Mouse (Mus musculus) kidney, postnatal 0 days (tissue): ENCODE results near the gene Cyp2d34. TPM values are rescaled to one million over a fixed set of nuclear protein-coding genes. Genes with fewer than 3 reads are reported as not detected.

Experiments used
- ATAC-seq: fragments of 200-750 bp; cut with Nextera tagmentation; replicated peaks from 2 replicates; pipeline ENCODE4 v1.8.0; 2017; ENCODE audit warnings: low read depth, moderate number of reproducible peaks, moderate TSS enrichment, moderate library complexity; ENCODE audit not compliant: low FRiP score
- DNase-seq: peaks from one replicate; pipeline ENCODE4 v3.0.0-alpha.2; 2016; ENCODE audit warnings: low spot score
- H3K27ac ChIP-seq: fragments of 300-500 bp; sonication (generic); 2 replicates; pipeline ENCODE4 v1.5.1; 2014; ENCODE audit warnings: mild to moderate bottlenecking
- H3K27me3 ChIP-seq: fragments of 300-500 bp; sonication (generic); 2 replicates; pipeline ENCODE4 v1.6.1; 2014; ENCODE audit warnings: low read length, mixed read lengths; ENCODE audit not compliant: insufficient read depth
- H3K36me3 ChIP-seq: fragments of 300-500 bp; sonication (generic); 2 replicates; pipeline ENCODE4 v1.6.1; 2014; ENCODE audit warnings: low read length, mixed read lengths; ENCODE audit not compliant: insufficient read depth
- H3K4me1 ChIP-seq: fragments of 300-500 bp; sonication (generic); replicated peaks from 2 replicates; pipeline ENCODE4 v1.6.1; 2014; ENCODE audit warnings: antibody characterized with exemption, low read length, mixed read lengths; ENCODE audit not compliant: insufficient read depth
- H3K4me2 ChIP-seq: fragments of 300-500 bp; sonication (generic); 2 replicates; pipeline ENCODE4 v1.6.1; 2014; ENCODE audit warnings: mild to moderate bottlenecking, low read length, moderate library complexity, mixed read lengths
- H3K4me3 ChIP-seq: fragments of 300-500 bp; sonication (generic); replicated peaks from 2 replicates; pipeline ENCODE4 v1.5.1; 2014; ENCODE audit warnings: low read depth, low read length
- H3K9ac ChIP-seq: fragments of 300-500 bp; sonication (generic); 2 replicates; pipeline ENCODE4 v1.6.1; 2014; ENCODE audit warnings: low read depth, low read length
- H3K9me3 ChIP-seq: fragments of 300-500 bp; sonication (generic); replicated peaks from 2 replicates; pipeline ENCODE4 v1.6.1; 2016; ENCODE audit warnings: low read length, inconsistent platforms, mixed read lengths
- CTCF ChIP-seq: IDR thresholded peaks from 2 replicates; pipeline ENCODE4 v1.5.1; 2016; ENCODE audit warnings: antibody characterized with exemption, low read depth, mild to moderate bottlenecking, moderate library complexity
- WGBS: fragments of 180-500 bp; shearing (Covaris S2); extraction: QIAGEN DNeasy Blood & Tissue Kit; methylation state at CpG from one replicate; pipeline ENCODE4 v1.1.7; 2014; 5-methylcytosine and 5-hydroxymethylcytosine counted together
- microRNA-seq: library from miRNA; unstranded; fragments of <30 nt; microRNA quantifications from one replicate; pipeline ENCODE4, GENCODE M21; 2016
- polyA plus RNA-seq: library from polyadenylated mRNA; unstranded; fragments of >200 nt; fragmentation: Nextera tagmentation; extraction: Ambion mirVana; gene quantifications from 2 replicates; pipeline ENCODE4 v1.2.1, GENCODE M21; 2015

The Cyp2d34 gene
- polyA plus RNA-seq, 1 experiment from 2014 or later: 0.12 TPM

DNA sequence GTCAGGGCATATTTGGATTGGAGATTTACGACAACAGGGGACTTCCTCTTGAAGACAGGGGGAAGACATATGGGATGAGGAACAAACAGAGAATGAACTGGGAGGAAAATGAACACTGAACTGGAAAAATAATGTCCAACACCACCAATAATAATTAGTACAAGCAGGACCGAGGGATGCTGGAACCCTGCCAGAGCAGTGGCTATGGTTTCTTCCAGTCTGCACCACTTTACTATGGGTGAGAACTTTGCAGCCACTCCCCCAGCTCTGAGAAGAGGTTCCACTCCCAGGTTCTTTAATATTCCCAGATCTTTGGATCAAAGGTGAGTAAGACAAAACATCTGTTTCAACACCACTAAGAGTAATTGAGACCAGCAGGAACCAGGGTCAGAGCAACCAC lies 41.7 kb downstream of the Cyp2d34 start:
- DNase-seq: no peak
- no peak overlapping the region for H3K27ac ChIP-seq

DNA sequence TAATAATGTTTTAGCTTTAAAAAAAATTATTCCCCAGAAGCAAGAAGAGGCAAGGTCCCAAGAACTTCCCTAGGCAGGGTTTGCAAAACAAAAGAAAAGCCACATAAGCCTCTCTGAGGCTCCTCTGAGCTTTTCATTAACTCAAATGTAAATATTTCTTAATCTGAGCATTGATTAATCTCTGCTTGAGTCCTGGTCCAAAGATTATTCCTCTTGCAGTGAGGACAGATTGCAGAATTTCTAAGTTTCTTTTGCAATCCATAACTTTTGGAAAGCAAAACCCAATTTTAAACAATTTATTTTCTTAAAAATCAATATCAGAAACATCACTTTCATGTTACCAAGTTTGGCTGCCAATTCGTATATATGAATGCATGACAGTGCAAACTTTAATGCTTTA lies 47.9 kb downstream of the Cyp2d34 start:
- H3K27me3 ChIP-seq: no peaks in the 10 kb centered on the region
- no peak overlapping the region for H3K4me3 ChIP-seq
- DNase-seq (no peak), ATAC-seq (no peak)
- H3K27ac ChIP-seq: no peak overlapping the region
- H3K4me2 ChIP-seq: no peak overlapping the region
- no peaks in the 10 kb centered on the region for H3K9me3 ChIP-seq
- 87% methylated on average over 1 of the region's 1 CpGs for WGBS
- no peaks in the 10 kb centered on the region for H3K4me1 ChIP-seq
- no peak overlapping the region for H3K9ac ChIP-seq
- TF ChIP-seq CTCF: no peak
- no peaks in the 10 kb centered on the region for H3K36me3 ChIP-seq

More for the DNA sequence above, 41.7 kb downstream of the Cyp2d34 start:
- no peaks in the 10 kb centered on the region for H3K27me3 ChIP-seq
- H3K9ac ChIP-seq: no peak overlapping the region
- H3K9me3 ChIP-seq: no peaks in the 10 kb centered on the region
- no peaks in the 10 kb centered on the region for H3K4me1 ChIP-seq
- WGBS: 47% methylated on average over 2 of the region's 2 CpGs
- H3K4me2 ChIP-seq: no peak overlapping the region
- no peak for ATAC-seq
- no peak overlapping the region for H3K4me3 ChIP-seq
- no peak for TF ChIP-seq CTCF
- H3K36me3 ChIP-seq: no peaks in the 10 kb centered on the region

Small RNA genes lying within 50 kb of the gene (microRNA-seq; reads per million reads assigned to microRNA genes)
- gene Gm27463: not detected
- gene Gm27742: not detected

Other genes with a start within 250 kb of the Cyp2d34 start
- 12.8 and 16.7 TPM in 2 replicates for gene Cyp2d22, start 240.7 kb downstream of the Cyp2d34 start, polyA plus RNA-seq
- gene Cyp2d11, start 226.9 kb downstream of the Cyp2d34 start, polyA plus RNA-seq: not detected in 2 replicates
- gene Cyp2d10, start 213.8 kb downstream of the Cyp2d34 start, polyA plus RNA-seq: 0.12 TPM in 1 of 2 replicates, not detected in the other
- gene Cyp2d9, start 187.5 kb downstream of the Cyp2d34 start, polyA plus RNA-seq: 0.54 TPM in 1 of 2 replicates, not detected in the other
- 0.21 TPM in 1 of 2 replicates, not detected in the other for gene Cyp2d12, start 65.9 kb downstream of the Cyp2d34 start, polyA plus RNA-seq
- gene Cyp2d40, start 143.2 kb upstream of the Cyp2d34 start, polyA plus RNA-seq: not detected in 2 replicates
- gene Cyp2d26, start 173.3 kb upstream of the Cyp2d34 start, polyA plus RNA-seq: 55.2 and 65.8 TPM in 2 replicates